Mouse (Mus musculus) intestine, embryonic 16.5 days (tissue): ENCODE data around the gene Nrd1. TPM values are rescaled to one million over a fixed set of nuclear protein-coding genes. Genes with fewer than 3 reads are reported as not detected.

Experiments used
- ATAC-seq: fragments of 200-750 bp; cut with Nextera tagmentation; 2 replicates; pipeline ENCODE4 v1.8.0; 2017; ENCODE audit warnings: moderate TSS enrichment, moderate library complexity
- H3K27ac ChIP-seq: fragments of 300-500 bp; sonication (generic); 2 replicates; pipeline ENCODE4 v1.5.1; 2014; ENCODE audit warnings: mild to moderate bottlenecking, low read length
- H3K27me3 ChIP-seq: fragments of 300-500 bp; sonication (generic); replicated peaks from 2 replicates; pipeline ENCODE4 v1.6.1; 2014; ENCODE audit warnings: low read length, control low read depth, mixed read lengths; ENCODE audit not compliant: control insufficient read depth, insufficient read depth
- H3K36me3 ChIP-seq: fragments of 300-500 bp; sonication (generic); 2 replicates; pipeline ENCODE4 v1.6.1; 2014; ENCODE audit warnings: low read length, control low read depth; ENCODE audit not compliant: control insufficient read depth, insufficient read depth
- H3K4me1 ChIP-seq: fragments of 300-500 bp; sonication (generic); 2 replicates; pipeline ENCODE4 v1.6.1; 2014; ENCODE audit warnings: low read length, control low read depth, mixed read lengths; ENCODE audit not compliant: control insufficient read depth, insufficient read depth
- H3K4me2 ChIP-seq: fragments of 300-500 bp; sonication (generic); 2 replicates; pipeline ENCODE4 v1.6.1; 2014; ENCODE audit warnings: low read depth, low read length, control low read depth
- H3K4me3 ChIP-seq: fragments of 300-500 bp; sonication (generic); 2 replicates; pipeline ENCODE4 v1.5.1; 2014; ENCODE audit warnings: mild to moderate bottlenecking, low read length
- H3K9ac ChIP-seq: fragments of 300-500 bp; sonication (generic); 2 replicates; pipeline ENCODE4 v1.6.1; 2014; ENCODE audit warnings: low read depth, low read length
- H3K9me3 ChIP-seq: fragments of 300-500 bp; sonication (generic); 2 replicates; pipeline ENCODE4 v1.6.1; 2016; ENCODE audit warnings: low read length, control low read depth; ENCODE audit not compliant: control insufficient read depth
- WGBS: fragments of 180-500 bp; shearing (Covaris S2); extraction: QIAGEN DNeasy Blood & Tissue Kit; methylation state at CpG from one replicate; pipeline ENCODE4 v1.1.7; 2014; 5-methylcytosine and 5-hydroxymethylcytosine counted together
- polyA plus RNA-seq: library from polyadenylated mRNA; unstranded; fragments of >200 nt; fragmentation: Nextera tagmentation; extraction: Ambion mirVana; gene quantifications from 2 replicates; pipeline ENCODE4 v1.2.1, GENCODE M21; 2015

Gene Nrd1
- polyA plus RNA-seq, 1 experiment from 2014 or later: 45.6 TPM

GRCm38 (mm10) chr4:108986833-108987472 lies 13.5 kb upstream of the Nrd1 start:
- Histone ChIP-seq H3K4me2 (no peak overlapping the region), H3K27ac (no peak overlapping the region), H3K4me1 (no peaks in the 10 kb centered on the region), H3K36me3 (no peaks in the 10 kb centered on the region), H3K9me3 (no peaks in the 10 kb centered on the region), H3K27me3 (no peaks in the 10 kb centered on the region), H3K9ac (no peak overlapping the region), H3K4me3 (no peak overlapping the region)
- ATAC-seq: no peak
- 67% methylated on average over 1 of the region's 1 CpGs for WGBS

- 78% methylated on average over 4 of the region's 4 CpGs for WGBS
- no peak for ATAC-seq
- H3K9ac ChIP-seq: no peak overlapping the region
- no peaks in the 10 kb centered on the region for H3K36me3 ChIP-seq
- H3K4me2 ChIP-seq: no peak overlapping the region
- no peaks in the 10 kb centered on the region for H3K4me1 ChIP-seq
- no peak overlapping the region for H3K27ac ChIP-seq
- H3K4me3 ChIP-seq: no peak overlapping the region
- no peaks in the 10 kb centered on the region for H3K27me3 ChIP-seq
- no peaks in the 10 kb centered on the region for H3K9me3 ChIP-seq
Observed at GRCm38 (mm10) chr4:108987473-108987842, 13.0 kb upstream of the Nrd1 start.

- H3K36me3 ChIP-seq: no peaks in the 10 kb centered on the region
- no peak for ATAC-seq
- H3K4me1 ChIP-seq: no peaks in the 10 kb centered on the region
- no peak overlapping the region for H3K4me2 ChIP-seq
- H3K27ac ChIP-seq: no peak overlapping the region
- no peak overlapping the region for H3K4me3 ChIP-seq
- no peak overlapping the region for H3K9ac ChIP-seq
- no peaks in the 10 kb centered on the region for H3K9me3 ChIP-seq
- 59% methylated on average over 2 of the region's 2 CpGs for WGBS
- no peaks in the 10 kb centered on the region for H3K27me3 ChIP-seq
Observed at GRCm38 (mm10) chr4:108989430-108989829, 11.0 kb upstream of the Nrd1 start.

- no peak overlapping the region for H3K27ac ChIP-seq
- no peak overlapping the region for H3K4me3 ChIP-seq
- no peaks in the 10 kb centered on the region for H3K27me3 ChIP-seq
- H3K9me3 ChIP-seq: no peaks in the 10 kb centered on the region
- H3K9ac ChIP-seq: no peak overlapping the region
- H3K4me2 ChIP-seq: no peak overlapping the region
- H3K36me3 ChIP-seq: no peaks in the 10 kb centered on the region
- no peak for ATAC-seq
- H3K4me1 ChIP-seq: no peaks in the 10 kb centered on the region
Observed at GRCm38 (mm10) chr4:108990032-108990431, 10.4 kb upstream of the Nrd1 start.

GRCm38 (mm10) chr4:108990571-108990970 lies 9.9 kb upstream of the Nrd1 start:
- H3K27me3 ChIP-seq: no peaks in the 10 kb centered on the region
- H3K9me3 ChIP-seq: no peaks in the 10 kb centered on the region
- WGBS: 88% methylated on average over 6 of the region's 6 CpGs
- H3K4me3 ChIP-seq: no peak overlapping the region
- H3K4me1 ChIP-seq: no peaks in the 10 kb centered on the region
- H3K4me2 ChIP-seq: no peak overlapping the region
- no peak overlapping the region for H3K27ac ChIP-seq
- ATAC-seq: no peak
- H3K9ac ChIP-seq: no peak overlapping the region
- no peaks in the 10 kb centered on the region for H3K36me3 ChIP-seq

- ATAC-seq: no peak
- Histone ChIP-seq H3K36me3 (no peaks in the 10 kb centered on the region), H3K4me2 (no peak overlapping the region), H3K27me3 (no peaks in the 10 kb centered on the region), H3K4me1 (no peaks in the 10 kb centered on the region), H3K9ac (no peak overlapping the region), H3K9me3 (no peaks in the 10 kb centered on the region), H3K27ac (no peak overlapping the region), H3K4me3 (no peak overlapping the region)
Observed at GRCm38 (mm10) chr4:108991811-108992210, 8.6 kb upstream of the Nrd1 start.

GRCm38 (mm10) chr4:108992978-108993377 lies 7.5 kb upstream of the Nrd1 start:
- H3K4me1 ChIP-seq: no peaks in the 10 kb centered on the region
- no peak overlapping the region for H3K4me3 ChIP-seq
- H3K27me3 ChIP-seq: no peaks in the 10 kb centered on the region
- H3K9ac ChIP-seq: no peak overlapping the region
- ATAC-seq: 0 out of 2 replicates have a peak, but pooled peaks have one; percentile 50
- H3K27ac ChIP-seq: no peak overlapping the region
- H3K4me2 ChIP-seq: no peak overlapping the region
- WGBS: 41% methylated on average over 2 of the region's 2 CpGs
- no peaks in the 10 kb centered on the region for H3K36me3 ChIP-seq
- no peaks in the 10 kb centered on the region for H3K9me3 ChIP-seq

GRCm38 (mm10) chr4:109000961-109001360 lies 506 bp downstream of the Nrd1 start:
- H3K27me3 ChIP-seq: no peaks in the 10 kb centered on the region
- 0% methylated on average over 18 of the region's 18 CpGs for WGBS
- peaks cover 3% of the 10 kb centered on the region; the same call in 1 of the 2 replicates for H3K4me1 ChIP-seq
- peak overlapping the region; percentile 84 for H3K9ac ChIP-seq
- no peaks in the 10 kb centered on the region for H3K9me3 ChIP-seq
- H3K4me2 ChIP-seq: peak overlapping the region; percentile 69
- peak overlapping the region; percentile 87 for H3K4me3 ChIP-seq
- ATAC-seq: peak; percentile 34
- no peaks in the 10 kb centered on the region for H3K36me3 ChIP-seq
- peak overlapping the region; percentile 94 for H3K27ac ChIP-seq

GRCm38 (mm10) chr4:109008046-109008445 lies 7.6 kb downstream of the Nrd1 start:
- Histone ChIP-seq H3K4me2 (no peak overlapping the region), H3K9me3 (no peaks in the 10 kb centered on the region), H3K27me3 (no peaks in the 10 kb centered on the region), H3K4me1 (no peaks in the 10 kb centered on the region), H3K36me3 (no peaks in the 10 kb centered on the region), H3K9ac (no peak overlapping the region), H3K4me3 (no peak overlapping the region), H3K27ac (no peak overlapping the region)
- no peak for ATAC-seq
- WGBS: 87% methylated on average over 1 of the region's 1 CpGs

- 95% methylated on average over 4 of the region's 4 CpGs for WGBS
- no peaks in the 10 kb centered on the region for H3K4me1 ChIP-seq
Observed at GRCm38 (mm10) chr4:109014091-109014490, 13.6 kb downstream of the Nrd1 start.

More at GRCm38 (mm10) chr4:109014091-109014490, 13.6 kb downstream of the Nrd1 start:
- ATAC-seq: no peak
- Histone ChIP-seq H3K9ac (no peak overlapping the region), H3K27me3 (no peaks in the 10 kb centered on the region), H3K4me2 (no peak overlapping the region), H3K36me3 (no peaks in the 10 kb centered on the region), H3K4me3 (no peak overlapping the region), H3K9me3 (no peaks in the 10 kb centered on the region), H3K27ac (no peak overlapping the region)
